Mouse (Mus musculus): Measurements from ENCODE around the gene Adcy6.

The Adcy6 gene

GRCm38 (mm10) chr15:98609331-98610130 lies at the start of gene Adcy6:
Gene Adcy6 (minus strand): TSS chr15:98610076.
- peak; percentile 82 for DNase-seq

- DNase-seq = no peak
These were observed 47.3 kb upstream of the Adcy6 start for GRCm38 (mm10) chr15:98656982-98657751.

GRCm38 (mm10) chr15:98652174-98652573 lies 42.3 kb upstream of the Adcy6 start:
- no peak for DNase-seq

- DNase-seq = no peak
These were observed 41.6 kb upstream of the Adcy6 start for GRCm38 (mm10) chr15:98651431-98651830.

GRCm38 (mm10) chr15:98648071-98648470 lies 38.2 kb upstream of the Adcy6 start:
- DNase-seq = no peak

GRCm38 (mm10) chr15:98647308-98647707 lies 37.4 kb upstream of the Adcy6 start:
- no peak for DNase-seq

- no peak for DNase-seq
These were observed 36.9 kb upstream of the Adcy6 start for GRCm38 (mm10) chr15:98646737-98647136.

- no peak for DNase-seq
These were observed 35.5 kb upstream of the Adcy6 start for GRCm38 (mm10) chr15:98645057-98646026.

GRCm38 (mm10) chr15:98644406-98644805 lies 34.5 kb upstream of the Adcy6 start:
- DNase-seq = no peak

GRCm38 (mm10) chr15:98640157-98640556 lies 30.3 kb upstream of the Adcy6 start:
- no peak for DNase-seq

GRCm38 (mm10) chr15:98637155-98637554 lies 27.3 kb upstream of the Adcy6 start:
- DNase-seq = no peak

GRCm38 (mm10) chr15:98636517-98636916 lies 26.6 kb upstream of the Adcy6 start:
- peak; percentile 84 for DNase-seq

- no peak for DNase-seq
These were observed 25.5 kb upstream of the Adcy6 start for GRCm38 (mm10) chr15:98635291-98635841.

GRCm38 (mm10) chr15:98634541-98635081 lies 24.7 kb upstream of the Adcy6 start:
- DNase-seq = peak; percentile 85

- DNase-seq = no peak
These were observed 24.1 kb upstream of the Adcy6 start for GRCm38 (mm10) chr15:98633822-98634470.

- no peak for DNase-seq
These were observed 23.0 kb upstream of the Adcy6 start for GRCm38 (mm10) chr15:98632921-98633320.

- peak; percentile 70 for DNase-seq
These were observed 22.4 kb upstream of the Adcy6 start for GRCm38 (mm10) chr15:98632107-98632744.

GRCm38 (mm10) chr15:98631493-98631892 lies 21.6 kb upstream of the Adcy6 start:
- DNase-seq = peak; percentile 79

GRCm38 (mm10) chr15:98630540-98630939 lies 20.7 kb upstream of the Adcy6 start, which contains the start of gene Cacnb3:
Gene Cacnb3 (plus strand): TSS chr15:98630840.
- DNase-seq = no peak

GRCm38 (mm10) chr15:98629464-98629863 lies 19.6 kb upstream of the Adcy6 start:
- DNase-seq = no peak
